Mouse (Mus musculus): ENCODE data around the gene Rprd1b.

GRCm38 (mm10) chr2:158101768-158102167 is 73.5 kb downstream of the Rprd1b start:
- no peak for TF ChIP-seq POLR2A (IDR thresholded peaks at IDR 0.05; ENCODE audit: extremely low read depth, insufficient read depth, low read length)
- TF ChIP-seq CTCF (IDR thresholded peaks at IDR 0.05; ENCODE audit: extremely low read depth, insufficient read depth, low read length): no peak

All from cortical plate, adult 2 months (tissue).